Comparison of ENCODE assay signal across 8 mouse cellular contexts in the genomic region with DNA sequence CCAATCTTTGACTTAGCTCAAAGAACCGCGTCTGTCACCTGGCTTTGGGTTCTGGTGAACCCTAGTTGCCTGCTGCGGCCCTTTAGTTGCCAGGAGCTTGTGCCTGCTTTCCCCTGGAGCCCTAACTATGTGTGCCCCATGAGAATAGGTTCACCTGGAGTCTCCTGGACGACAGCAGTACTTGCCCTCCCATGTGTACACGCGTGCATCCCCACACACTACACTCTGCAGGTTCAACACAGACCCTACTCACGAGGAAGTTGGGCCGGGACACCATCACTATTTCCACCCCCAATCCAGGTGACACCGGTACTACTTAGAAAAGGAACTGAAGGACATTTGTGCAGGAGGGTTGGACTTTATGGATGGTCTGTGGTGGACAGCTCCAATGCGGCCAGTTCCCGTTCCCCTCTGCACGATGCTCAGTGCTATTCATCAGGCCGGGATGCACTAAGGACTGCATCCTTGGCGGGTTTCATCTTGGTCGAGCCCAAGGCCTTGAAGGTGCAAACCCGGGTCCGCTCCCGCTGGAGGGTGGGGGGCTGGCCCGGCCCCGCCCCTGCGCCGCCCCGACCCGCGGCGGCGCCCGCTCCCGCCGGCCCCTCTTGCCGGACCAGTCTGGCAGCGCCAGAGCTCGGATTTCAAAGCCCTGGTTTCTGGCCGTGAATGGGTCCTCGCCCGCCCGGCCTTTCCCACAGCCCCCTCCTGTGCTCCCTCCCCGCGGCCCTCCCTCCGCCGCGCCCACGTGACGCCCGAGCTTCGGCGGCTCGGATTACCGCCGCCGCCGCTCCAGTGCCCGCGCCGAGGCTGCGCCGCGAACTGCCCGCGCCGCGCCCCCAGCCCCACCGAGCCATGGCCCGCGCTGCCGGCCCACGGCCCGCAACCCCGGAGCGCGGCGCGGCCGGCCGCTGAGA. TPM values are rescaled to one million over a fixed set of nuclear protein-coding genes. Genes with fewer than 3 reads are reported as not detected.
A peak's percentile ranks its signal among the peaks of the same experiment; 100 is the strongest.
DNase-seq lines count a peak whose midpoint lies in the region; ATAC-seq and TF ChIP-seq lines count a peak whose summit lies in the region.

A gene (plus strand): TSS at position 792 of the 914 bp plus-strand sequence.

- TF ChIP-seq POLR2A in olfactory bulb, adult 2 months (IDR thresholded peaks at IDR 0.05; ENCODE audit: insufficient read depth, low read depth, low read length) = peak; percentile 29; the same call in 1 of the 2 replicates

- peaks cover 1% of the 10 kb centered on the region for H3K79me3 ChIP-seq in C2C12 (ENCODE audit: low read depth)

- H3K4me2 ChIP-seq in embryonic facial prominence, embryonic 15.5 days (replicated peaks) = peak within 1 kb of the TSS; percentile 83
- H3K4me2 ChIP-seq in heart, embryonic 12.5 days = peak within 1 kb of the TSS; percentile 92
- peak within 1 kb of the TSS; percentile 81 for H3K4me2 ChIP-seq in kidney, postnatal 0 days (ENCODE audit: low read length)
- H3K4me2 ChIP-seq in liver, embryonic 14.5 days (ENCODE audit: low read depth) = peak within 1 kb of the TSS; percentile 58

- DNase-seq in adrenal gland, postnatal 36 days = peak; percentile 86 to 90
- peak; percentile 95 for DNase-seq in kidney, postnatal 0 days (ENCODE audit: low spot score)
- DNase-seq in liver, embryonic 14.5 days (ENCODE audit: low read depth in 3 of 3, low spot score in 3 of 3) = no peak
- peak; percentile 55 for DNase-seq in urinary bladder, postnatal 10 days (ENCODE audit: low spot score)

- no peak for TF ChIP-seq EP300 in liver, embryonic 14.5 days (IDR thresholded peaks at IDR 0.05; ENCODE audit: low read depth)

- peak; percentile 85 for ATAC-seq in embryonic facial prominence, embryonic 15.5 days (ENCODE audit: insufficient number of reproducible peaks, low FRiP score, low TSS enrichment, low read depth)
- peak; percentile 74 for ATAC-seq in heart, embryonic 12.5 days (ENCODE audit: insufficient number of reproducible peaks, low FRiP score)
- ATAC-seq in kidney, postnatal 0 days (replicated peaks; ENCODE audit: low FRiP score, low read depth) = peak; percentile 81
- peak; percentile 46 for ATAC-seq in liver, embryonic 14.5 days (ENCODE audit: insufficient read depth)

- peak within 1 kb of the TSS; percentile 90 for H3K9ac ChIP-seq in embryonic facial prominence, embryonic 15.5 days
- peak within 1 kb of the TSS; percentile 93 for H3K9ac ChIP-seq in heart, embryonic 12.5 days
- peak within 1 kb of the TSS; percentile 86 for H3K9ac ChIP-seq in kidney, postnatal 0 days (ENCODE audit: low read depth, low read length)
- no peak within 1 kb of the TSS for H3K9ac ChIP-seq in liver, embryonic 14.5 days (replicated peaks)

- peak within 1 kb of the TSS; percentile 75 for H3ac ChIP-seq in C2C12 (ENCODE audit: control insufficient read depth, insufficient read length, low read depth)

- no peaks in the 10 kb centered on the region for H3K36me3 ChIP-seq in C2C12 (ENCODE audit: control insufficient read depth, insufficient read depth)
- H3K36me3 ChIP-seq in embryonic facial prominence, embryonic 15.5 days = 0 out of 2 replicates have a peak, but pooled peaks cover 3% of the 10 kb centered on the region
- peaks cover 11% of the 10 kb centered on the region for H3K36me3 ChIP-seq in heart, embryonic 12.5 days
- H3K36me3 ChIP-seq in kidney, postnatal 0 days (ENCODE audit: insufficient read depth, low read length) = no peaks in the 10 kb centered on the region
- no peaks in the 10 kb centered on the region for H3K36me3 ChIP-seq in liver, embryonic 14.5 days (replicated peaks; ENCODE audit: control insufficient read depth, insufficient read depth, low read depth)

- no peak for TF ChIP-seq CTCF in C2C12 (IDR thresholded peaks at IDR 0.05; ENCODE audit: control insufficient read depth, insufficient read depth, insufficient read length)
- TF ChIP-seq CTCF in kidney, postnatal 0 days (IDR thresholded peaks at IDR 0.05; ENCODE audit: low read depth) = no peak
- TF ChIP-seq CTCF in liver, embryonic 14.5 days (IDR thresholded peaks at IDR 0.05; ENCODE audit: low read depth) = no peak
- TF ChIP-seq CTCF in olfactory bulb, adult 2 months (IDR thresholded peaks at IDR 0.05; ENCODE audit: insufficient read depth, low read depth, low read length) = no peak

- no peaks in the 10 kb centered on the region for H3K27me3 ChIP-seq in C2C12 (ENCODE audit: control insufficient read depth, insufficient read depth, insufficient read length)
- H3K27me3 ChIP-seq in embryonic facial prominence, embryonic 15.5 days = no peaks in the 10 kb centered on the region
- H3K27me3 ChIP-seq in heart, embryonic 12.5 days (replicated peaks) = no peaks in the 10 kb centered on the region
- H3K27me3 ChIP-seq in kidney, postnatal 0 days (ENCODE audit: insufficient read depth, low read length) = no peaks in the 10 kb centered on the region
- peaks cover 28% of the 10 kb centered on the region for H3K27me3 ChIP-seq in liver, embryonic 14.5 days (ENCODE audit: control insufficient read depth, insufficient read depth, low read length)

- peaks cover 89% of the 10 kb centered on the region for H3K4me1 ChIP-seq in embryonic facial prominence, embryonic 15.5 days
- H3K4me1 ChIP-seq in heart, embryonic 12.5 days (replicated peaks) = peaks cover 84% of the 10 kb centered on the region
- peaks cover 76% of the 10 kb centered on the region for H3K4me1 ChIP-seq in kidney, postnatal 0 days (replicated peaks; ENCODE audit: insufficient read depth, low read length)
- H3K4me1 ChIP-seq in liver, embryonic 14.5 days (replicated peaks; ENCODE audit: control insufficient read depth in 2 of 2, insufficient read depth in 2 of 2, low read length in 1 of 2) = peaks cover 0 to 6% of the 10 kb centered on the region in 2 experiments; a peak in 2 of 4 replicates
- peaks cover 77% of the 10 kb centered on the region for H3K4me1 ChIP-seq in olfactory bulb, adult 2 months (ENCODE audit: control insufficient read depth, insufficient read depth, low read length)

- 4% methylated on average over 70 of the region's 75 CpGs for WGBS in embryonic facial prominence, embryonic 15.5 days
- WGBS in heart, embryonic 12.5 days = 4% methylated on average over 75 of the region's 75 CpGs
- 5% methylated on average over 64 of the region's 75 CpGs for WGBS in kidney, postnatal 0 days
- 6% methylated on average over 74 of the region's 75 CpGs for WGBS in liver, embryonic 14.5 days (ENCODE audit: insufficient replicate concordance)
- WGBS in olfactory bulb, adult 2 months = 8% methylated on average over 75 of the region's 75 CpGs

- H3K27ac ChIP-seq in embryonic facial prominence, embryonic 15.5 days (replicated peaks) = peak within 1 kb of the TSS; percentile 95
- H3K27ac ChIP-seq in heart, embryonic 12.5 days (ENCODE audit: poor library complexity, severe bottlenecking) = peak within 1 kb of the TSS; percentile 95
- peak within 1 kb of the TSS; percentile 95 for H3K27ac ChIP-seq in kidney, postnatal 0 days
- H3K27ac ChIP-seq in liver, embryonic 14.5 days = no peak within 1 kb of the TSS
- H3K27ac ChIP-seq in olfactory bulb, adult 2 months (ENCODE audit: insufficient read depth, low read depth, low read length) = peak within 1 kb of the TSS; percentile 83

- peak within 1 kb of the TSS; percentile 45 for H3K4me3 ChIP-seq in C2C12 (ENCODE audit: insufficient read depth, poor library complexity, severe bottlenecking)
- H3K4me3 ChIP-seq in embryonic facial prominence, embryonic 15.5 days (replicated peaks) = peak within 1 kb of the TSS; percentile 75
- H3K4me3 ChIP-seq in heart, embryonic 12.5 days = peak within 1 kb of the TSS; percentile 79
- peak within 1 kb of the TSS; percentile 69 for H3K4me3 ChIP-seq in kidney, postnatal 0 days (replicated peaks; ENCODE audit: low read depth, low read length)
- peak within 1 kb of the TSS; percentile 55 to 58 for H3K4me3 ChIP-seq in liver, embryonic 14.5 days (ENCODE audit: insufficient read depth in 1 of 2, low read depth in 2 of 2, low read length in 2 of 2)
- peak within 1 kb of the TSS; percentile 94 for H3K4me3 ChIP-seq in olfactory bulb, adult 2 months (ENCODE audit: insufficient read depth, low read depth, low read length)

- no peaks in the 10 kb centered on the region for H3K9me3 ChIP-seq in embryonic facial prominence, embryonic 15.5 days (replicated peaks)
- no peaks in the 10 kb centered on the region for H3K9me3 ChIP-seq in heart, embryonic 12.5 days (replicated peaks)
- H3K9me3 ChIP-seq in kidney, postnatal 0 days (replicated peaks; ENCODE audit: low read length) = no peaks in the 10 kb centered on the region
- no peaks in the 10 kb centered on the region for H3K9me3 ChIP-seq in liver, embryonic 14.5 days (ENCODE audit: control insufficient read depth, low read length)

- peaks cover 7% of the 10 kb centered on the region for H3K79me2 ChIP-seq in C2C12 (ENCODE audit: control insufficient read depth, insufficient read depth)

TF ChIP-seq in C2C12, 6 proteins besides CTCF, POLR2A, EP300 and RAD21:
- peak; percentile 76 for TF ChIP-seq USF1 (IDR thresholded peaks at IDR 0.05; ENCODE audit: low read depth)
- TF ChIP-seq MAX (IDR thresholded peaks at IDR 0.05) = no peak
TF ChIP-seq in C2C12: peak in this region for 1.

RNA-seq across cellular contexts. Expression of the gene that starts here (rescaled TPM):
- 26.1 TPM for polyA plus RNA-seq in C2C12 (2012; fragmentation: generic; extraction: Trizol)
- 10 to 100 TPM; 20.8 to 23.1 TPM for total RNA-seq in adrenal gland, postnatal 36 days (2021)
- 13.8 and 15.8 TPM in 2 replicates for polyA plus RNA-seq in embryonic facial prominence, embryonic 15.5 days (2015; fragmentation: Nextera tagmentation; extraction: Ambion mirVana)
- polyA plus RNA-seq in heart, embryonic 12.5 days (2016; fragmentation: Nextera tagmentation; extraction: Ambion mirVana) = 12.9 and 14.3 TPM in 2 replicates
- polyA plus RNA-seq in kidney, postnatal 0 days (2015; fragmentation: Nextera tagmentation; extraction: Ambion mirVana) = 8.7 and 12.4 TPM in 2 replicates
- polyA plus RNA-seq in liver, embryonic 14.5 days (2012; rRNA removed) = 2.6 and 2.7 TPM in 2 replicates
- polyA plus RNA-seq in liver, embryonic 14.5 days (2014; fragmentation: Nextera tagmentation; extraction: Ambion mirVana) = 0.52 and 0.82 TPM in 2 replicates
- not detected in 2 replicates for polyA plus RNA-seq in olfactory bulb, adult 2 months (2012; ENCODE audit: insufficient read depth, insufficient read length, low replicate concordance, missing spikeins)

Comparison
In these comparisons a context has a peak if more than half of its experiments do, and no peak if none do; other contexts are left out.
1. DNase-seq: peak in adrenal gland, postnatal 36 days (2 of 2), kidney, postnatal 0 days (single experiment) and urinary bladder, postnatal 10 days (single experiment); none in liver, embryonic 14.5 days (0 of 3).
2. Peak in every context shown above with its lines, with median percentiles within 50 percentile points of each other: H3K4me3 ChIP-seq, ATAC-seq and H3K4me2 ChIP-seq.